Mouse (Mus musculus) thymus, adult 2 months (tissue): Measurements from ENCODE around the gene Mrps7.

Experiments used
- CTCF ChIP-seq: fragments of 200-500 bp; IDR thresholded peaks from 2 replicates; pipeline ENCODE4 v1.5.1; 2012; ENCODE audit warnings: mild to moderate bottlenecking, control low read depth, low read length, moderate library complexity, borderline replicate concordance; ENCODE audit not compliant: control insufficient read depth, poor library complexity, insufficient read depth; ENCODE audit errors: extremely low read depth
- POLR2A ChIP-seq: fragments of 200-500 bp; IDR thresholded peaks from 2 replicates; pipeline ENCODE4 v1.6.1; 2012; ENCODE audit warnings: mild to moderate bottlenecking, low read length, control low read depth, moderate library complexity; ENCODE audit not compliant: control insufficient read depth, poor library complexity, insufficient read depth; ENCODE audit errors: extremely low read depth

DNA sequence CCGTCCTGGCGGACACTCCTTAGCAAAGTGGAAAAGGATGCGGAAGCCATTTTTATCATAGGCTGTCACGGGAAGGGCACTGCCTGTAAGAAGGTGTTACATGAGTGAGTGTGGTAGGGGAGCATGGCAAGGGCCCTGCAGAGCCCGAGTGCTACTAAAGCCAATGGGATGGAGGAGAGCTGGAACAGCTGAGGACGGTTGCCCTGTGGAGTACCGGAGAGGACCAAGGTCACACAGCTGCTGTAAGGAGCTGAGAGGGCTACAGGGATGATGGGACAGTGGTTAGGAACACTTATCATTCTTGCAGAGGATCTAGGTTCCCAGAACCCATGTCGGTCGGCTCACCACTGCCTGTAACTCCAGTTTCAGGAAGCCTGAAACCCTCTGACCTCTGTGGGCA, 17.3 kb upstream of the Mrps7 start:
- TF ChIP-seq CTCF (no peak), POLR2A (no peak)
